Mouse (Mus musculus): ENCODE data around the gene Cebpb. TPM values are rescaled to one million over a fixed set of nuclear protein-coding genes. Genes with fewer than 3 reads are reported as not detected.

Gene Cebpb
- polyA plus RNA-seq, 1 experiment = not detected

- peaks cover 25% of the 10 kb centered on the region for H3K4me1 ChIP-seq (ENCODE audit: control insufficient read depth, insufficient read depth, low read length)
- H3K27ac ChIP-seq (ENCODE audit: insufficient read depth, low read depth, low read length) = no peak overlapping the region
- TF ChIP-seq CTCF (IDR thresholded peaks at IDR 0.05; ENCODE audit: insufficient read depth, low read depth, low read length) = no peak
- no peak for TF ChIP-seq POLR2A (IDR thresholded peaks at IDR 0.05; ENCODE audit: insufficient read depth, low read depth, low read length)
- 39% methylated on average over 1 of the region's 1 CpGs for WGBS
- H3K4me3 ChIP-seq (ENCODE audit: insufficient read depth, low read depth, low read length) = no peak overlapping the region
Observed at GRCm38 (mm10) chr2:167694244-167694643, 5.5 kb downstream of the Cebpb start.

- Histone ChIP-seq H3K27ac (ENCODE audit: insufficient read depth, low read depth, low read length) (no peak overlapping the region), H3K4me1 (ENCODE audit: control insufficient read depth, insufficient read depth, low read length) (peaks cover 20% of the 10 kb centered on the region), H3K4me3 (ENCODE audit: insufficient read depth, low read depth, low read length) (no peak overlapping the region)
- WGBS = 99% methylated on average over 7 of the region's 7 CpGs
- TF ChIP-seq POLR2A (IDR thresholded peaks at IDR 0.05; ENCODE audit: insufficient read depth, low read depth, low read length) (no peak), CTCF (IDR thresholded peaks at IDR 0.05; ENCODE audit: insufficient read depth, low read depth, low read length) (no peak)
Observed at GRCm38 (mm10) chr2:167694963-167695362, 6.2 kb downstream of the Cebpb start.

- 84% methylated on average over 14 of the region's 14 CpGs for WGBS
- TF ChIP-seq POLR2A (IDR thresholded peaks at IDR 0.05; ENCODE audit: insufficient read depth, low read depth, low read length) = no peak
- no peak for TF ChIP-seq CTCF (IDR thresholded peaks at IDR 0.05; ENCODE audit: insufficient read depth, low read depth, low read length)
- peaks cover 18% of the 10 kb centered on the region for H3K4me1 ChIP-seq (ENCODE audit: control insufficient read depth, insufficient read depth, low read length)
- no peak overlapping the region for H3K4me3 ChIP-seq (ENCODE audit: insufficient read depth, low read depth, low read length)
- no peak overlapping the region for H3K27ac ChIP-seq (ENCODE audit: insufficient read depth, low read depth, low read length)
Observed at GRCm38 (mm10) chr2:167695491-167695890, 6.8 kb downstream of the Cebpb start.

DNA sequence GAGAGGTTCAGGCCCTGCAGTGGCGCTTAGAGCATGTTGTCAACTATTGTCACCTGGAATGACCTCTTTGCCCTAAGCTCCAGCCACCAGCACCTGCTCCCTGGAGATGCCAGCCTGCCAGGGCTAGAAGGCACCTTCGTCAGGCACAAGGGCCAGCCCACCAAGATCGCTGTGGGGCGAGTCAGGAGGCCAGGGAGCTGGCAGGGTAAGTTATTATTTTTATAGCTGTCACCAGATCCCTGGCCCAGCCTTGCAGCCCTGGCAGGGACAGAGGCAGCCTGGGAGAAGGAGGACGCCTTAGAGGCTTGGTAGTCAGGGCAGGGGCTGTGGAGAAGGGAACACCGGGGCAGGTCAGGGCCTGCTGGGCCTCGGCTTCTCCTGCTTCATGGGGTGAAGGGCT, 7.4 kb downstream of the Cebpb start:
- no peak overlapping the region for H3K4me3 ChIP-seq (ENCODE audit: insufficient read depth, low read depth, low read length)
- H3K27ac ChIP-seq (ENCODE audit: insufficient read depth, low read depth, low read length) = no peak overlapping the region
- no peak for TF ChIP-seq POLR2A (IDR thresholded peaks at IDR 0.05; ENCODE audit: insufficient read depth, low read depth, low read length)
- H3K4me1 ChIP-seq (ENCODE audit: control insufficient read depth, insufficient read depth, low read length) = peaks cover 12% of the 10 kb centered on the region
- 87% methylated on average over 7 of the region's 7 CpGs for WGBS

DNA sequence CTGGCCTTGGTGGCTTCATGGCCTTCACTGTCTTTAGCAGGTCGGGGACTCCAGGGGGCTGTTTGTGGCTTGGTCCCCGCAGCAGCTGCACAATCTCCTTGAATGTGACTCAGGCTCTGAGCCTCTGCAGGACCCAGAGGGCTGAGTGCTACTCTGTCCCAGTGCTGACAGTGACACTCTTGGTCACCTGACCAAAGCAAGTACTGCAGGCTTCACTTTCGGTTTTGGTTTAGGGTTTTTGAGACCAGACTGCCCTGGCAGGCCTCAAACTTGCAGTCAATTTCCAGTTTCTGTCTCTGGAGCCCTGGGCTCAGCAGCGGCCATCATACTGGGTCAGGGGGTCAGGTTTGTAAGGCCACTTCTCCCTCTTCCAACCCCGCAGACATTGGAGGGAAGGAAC, 9.2 kb downstream of the Cebpb start:
- H3K27ac ChIP-seq (ENCODE audit: insufficient read depth, low read depth, low read length) = no peak overlapping the region
- WGBS = 73% methylated on average over 5 of the region's 5 CpGs
- H3K4me1 ChIP-seq (ENCODE audit: control insufficient read depth, insufficient read depth, low read length) = peaks cover 8% of the 10 kb centered on the region; the same call in 1 of the 2 replicates
- no peak overlapping the region for H3K4me3 ChIP-seq (ENCODE audit: insufficient read depth, low read depth, low read length)
- TF ChIP-seq POLR2A (IDR thresholded peaks at IDR 0.05; ENCODE audit: insufficient read depth, low read depth, low read length) (no peak), CTCF (IDR thresholded peaks at IDR 0.05; ENCODE audit: insufficient read depth, low read depth, low read length) (no peak)

DNA sequence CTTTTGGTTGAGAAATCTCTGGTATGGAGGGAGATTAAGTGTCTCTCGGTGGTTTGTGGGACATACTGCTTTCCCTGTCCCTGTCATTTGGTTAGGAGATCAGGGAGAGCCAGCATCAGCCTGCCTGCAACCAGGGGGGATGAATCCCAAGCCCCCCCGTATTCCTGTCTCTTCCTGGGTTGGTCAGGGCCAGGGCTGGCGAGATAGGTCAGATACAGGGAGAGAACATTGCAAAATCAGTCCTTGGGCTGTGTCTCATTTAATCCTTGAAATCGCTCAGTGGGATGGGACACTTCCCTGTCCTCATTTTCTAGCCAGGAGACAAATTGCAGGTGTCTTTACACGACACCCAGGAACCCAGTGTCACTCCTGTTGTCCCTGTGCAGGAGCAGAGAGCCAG, 11.3 kb downstream of the Cebpb start:
- 91% methylated on average over 5 of the region's 5 CpGs for WGBS
- TF ChIP-seq CTCF (IDR thresholded peaks at IDR 0.05; ENCODE audit: insufficient read depth, low read depth, low read length) (no peak), POLR2A (IDR thresholded peaks at IDR 0.05; ENCODE audit: insufficient read depth, low read depth, low read length) (no peak)
- Histone ChIP-seq H3K4me1 (ENCODE audit: control insufficient read depth, insufficient read depth, low read length) (peaks cover 8% of the 10 kb centered on the region; the same call in 1 of the 2 replicates), H3K27ac (ENCODE audit: insufficient read depth, low read depth, low read length) (no peak overlapping the region), H3K4me3 (ENCODE audit: insufficient read depth, low read depth, low read length) (no peak overlapping the region)

- H3K4me3 ChIP-seq (ENCODE audit: insufficient read depth, low read depth, low read length) = no peak overlapping the region
- 83% methylated on average over 5 of the region's 5 CpGs for WGBS
- H3K27ac ChIP-seq (ENCODE audit: insufficient read depth, low read depth, low read length) = no peak overlapping the region
- TF ChIP-seq CTCF (IDR thresholded peaks at IDR 0.05; ENCODE audit: insufficient read depth, low read depth, low read length) = no peak
- TF ChIP-seq POLR2A (IDR thresholded peaks at IDR 0.05; ENCODE audit: insufficient read depth, low read depth, low read length) = no peak
- peaks cover 8% of the 10 kb centered on the region; the same call in 1 of the 2 replicates for H3K4me1 ChIP-seq (ENCODE audit: control insufficient read depth, insufficient read depth, low read length)
Observed at GRCm38 (mm10) chr2:167701472-167701871, 12.8 kb downstream of the Cebpb start.

DNA sequence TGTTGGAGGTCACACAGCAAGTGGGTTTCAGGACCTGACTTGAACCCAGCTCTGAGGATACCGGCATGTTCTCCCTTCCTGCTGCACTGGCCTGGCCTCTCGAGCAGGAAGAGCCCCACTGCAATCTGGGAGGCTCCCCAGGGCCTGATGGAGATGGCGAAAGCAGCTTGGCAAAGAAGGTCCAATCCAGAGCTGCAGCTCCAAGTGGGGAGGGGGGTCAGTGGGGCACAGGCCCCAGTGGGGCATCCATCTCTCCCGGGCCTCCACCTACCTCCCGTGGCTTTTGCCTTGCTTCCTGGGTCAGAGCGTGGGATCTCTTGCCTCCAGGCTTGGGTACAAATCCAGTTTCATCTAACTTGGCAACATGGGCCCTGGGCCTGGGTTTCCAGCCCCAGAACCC, 13.4 kb downstream of the Cebpb start:
- no peak overlapping the region for H3K27ac ChIP-seq (ENCODE audit: insufficient read depth, low read depth, low read length)
- WGBS = 90% methylated on average over 6 of the region's 6 CpGs
- no peak overlapping the region for H3K4me3 ChIP-seq (ENCODE audit: insufficient read depth, low read depth, low read length)
- H3K4me1 ChIP-seq (ENCODE audit: control insufficient read depth, insufficient read depth, low read length) = peaks cover 8% of the 10 kb centered on the region; the same call in 1 of the 2 replicates
- TF ChIP-seq CTCF (IDR thresholded peaks at IDR 0.05; ENCODE audit: insufficient read depth, low read depth, low read length) = no peak
- no peak for TF ChIP-seq POLR2A (IDR thresholded peaks at IDR 0.05; ENCODE audit: insufficient read depth, low read depth, low read length)

GRCm38 (mm10) chr2:167704409-167704808, 15.7 kb downstream of the Cebpb start:
- no peak overlapping the region for H3K27ac ChIP-seq (ENCODE audit: insufficient read depth, low read depth, low read length)
- peaks cover 13% of the 10 kb centered on the region for H3K4me1 ChIP-seq (ENCODE audit: control insufficient read depth, insufficient read depth, low read length)
- no peak overlapping the region for H3K4me3 ChIP-seq (ENCODE audit: insufficient read depth, low read depth, low read length)
- WGBS = 93% methylated on average over 4 of the region's 4 CpGs
- TF ChIP-seq POLR2A (IDR thresholded peaks at IDR 0.05; ENCODE audit: insufficient read depth, low read depth, low read length) (no peak), CTCF (IDR thresholded peaks at IDR 0.05; ENCODE audit: insufficient read depth, low read depth, low read length) (no peak)

All from olfactory bulb, adult 2 months (tissue).